Mouse (Mus musculus): Measurements from ENCODE around the gene Vmn1r232. TPM values are rescaled to one million over a fixed set of nuclear protein-coding genes. Genes with fewer than 3 reads are reported as not detected.
A peak's percentile ranks its signal among the peaks of the same experiment; 100 is the strongest.

Vmn1r232 gene
- total RNA-seq (2021) = not detected
- long read RNA-seq, experiment 1 = 0 reads
- long read RNA-seq, experiment 2 = 0 reads

- no peak for DNase-seq (ENCODE audit: low spot score in 2 of 2)
Measured at GRCm38 (mm10) chr17:20919614-20920013, at the start of gene Vmn1r232. Gene Vmn1r232 (minus strand): TSS chr17:20919714.

GRCm38 (mm10) chr17:20966681-20967080 is 47.2 kb upstream of the Vmn1r232 start:
- no peak for DNase-seq (ENCODE audit: low spot score in 2 of 2)
- intact Hi-C loops (cut with DNase I) = no loop called here

More at GRCm38 (mm10) chr17:20919614-20920013, at the start of gene Vmn1r232:
- intact Hi-C loops (cut with DNase I) = no loop called here

GRCm38 (mm10) chr17:20965421-20965820 is 45.9 kb upstream of the Vmn1r232 start:
- intact Hi-C loops (cut with DNase I) = no loop called here
- DNase-seq (ENCODE audit: low spot score in 2 of 2) = no peak

- intact Hi-C loops (cut with DNase I) = loop anchor here (5.0 kb wide), 1 partner anchor 52 kb away; no protein-coding TSS in a partner anchor
- no peak for DNase-seq (ENCODE audit: low spot score in 2 of 2)
Measured at GRCm38 (mm10) chr17:20960386-20960785, 40.9 kb upstream of the Vmn1r232 start.

DNA sequence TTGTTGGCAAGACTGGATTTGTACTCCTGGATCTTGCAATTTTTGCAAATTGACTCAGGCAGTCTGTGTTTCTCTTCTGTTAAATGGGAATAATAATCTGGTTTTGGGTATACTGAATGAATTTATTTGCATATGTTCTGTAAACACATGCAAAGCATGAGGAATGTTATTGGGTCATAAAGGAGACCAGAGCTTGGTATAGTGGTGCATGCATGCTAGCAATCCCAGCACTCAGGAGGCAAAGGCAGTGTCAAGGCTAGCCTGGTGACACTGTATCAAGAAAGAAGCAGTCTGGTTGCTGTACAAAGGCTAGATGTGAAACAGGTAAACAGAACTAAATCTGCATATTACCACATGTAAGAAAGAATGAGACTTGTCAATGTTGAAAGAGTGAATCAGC is 27.1 kb upstream of the Vmn1r232 start:
- intact Hi-C loops (cut with DNase I) = no loop called here
- no peak for DNase-seq (ENCODE audit: low spot score in 2 of 2)

- no peak for DNase-seq (ENCODE audit: low spot score in 2 of 2)
- intact Hi-C loops (cut with DNase I) = no loop called here
Measured at GRCm38 (mm10) chr17:20946026-20946565, 26.6 kb upstream of the Vmn1r232 start.

- intact Hi-C loops (cut with DNase I) = loop anchor here (2.0 kb wide), 1 partner anchor 64 kb away; the partner anchor contains the start of gene Zfp160
Measured at GRCm38 (mm10) chr17:20944985-20945891, 25.7 kb upstream of the Vmn1r232 start, which contains the start of gene Ppp2r1a. Gene Ppp2r1a (plus strand): TSS chr17:20945311.

GRCm38 (mm10) chr17:20944226-20944625 is 24.7 kb upstream of the Vmn1r232 start:
- no peak for DNase-seq (ENCODE audit: low spot score in 2 of 2)
- intact Hi-C loops (cut with DNase I) = loop anchor here (2.0 kb wide), 1 partner anchor 65 kb away; the partner anchor contains the start of gene Zfp160

More at GRCm38 (mm10) chr17:20944985-20945891, 25.7 kb upstream of the Vmn1r232 start, which contains the start of gene Ppp2r1a:
- peak; percentile 99 to 100 for DNase-seq (ENCODE audit: low spot score in 2 of 2)

DNA sequence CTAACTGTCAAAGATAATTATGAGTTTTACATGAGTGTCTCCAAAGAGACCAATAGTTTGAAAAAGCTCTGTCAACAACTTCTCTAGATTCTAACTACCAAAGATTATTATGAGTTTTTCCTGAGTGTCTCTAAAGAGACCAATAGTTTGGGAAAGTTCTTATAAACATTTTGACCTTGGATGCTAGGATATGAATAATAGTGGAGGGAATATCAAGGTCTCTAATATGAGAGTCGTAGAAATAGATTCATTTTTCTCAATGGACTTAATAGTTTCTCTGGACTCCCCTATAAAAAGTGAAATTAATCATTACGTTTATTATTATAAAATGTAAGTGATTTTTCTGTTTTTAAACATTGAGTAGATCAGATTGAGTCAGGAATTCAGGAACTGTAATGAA is 14.5 kb downstream of the Vmn1r232 start, which contains the start of gene Vmn1r231:
Vmn1r231 (minus strand) TSS at position 101 of the 400 bp plus-strand sequence.
- intact Hi-C loops (cut with DNase I) = no loop called here
- no peak for DNase-seq (ENCODE audit: low spot score in 2 of 2)

Other genes starting within 250 kb of the Vmn1r232 start
- gene Vmn1r226, start 236.9 kb downstream of the Vmn1r232 start, total RNA-seq (2021) = not detected
- not detected for gene Vmn1r227, start 189.9 kb downstream of the Vmn1r232 start, total RNA-seq (2021)
- not detected for gene Vmn1r228, start 133.6 kb downstream of the Vmn1r232 start, total RNA-seq (2021)
- gene Vmn1r229, start 108.2 kb downstream of the Vmn1r232 start, total RNA-seq (2021) = under 1 TPM; 0.08 to 0.11 TPM
- gene Vmn1r230, start 79.3 kb downstream of the Vmn1r232 start, total RNA-seq (2021) = not detected
- gene Vmn1r231, start 14.6 kb downstream of the Vmn1r232 start, total RNA-seq (2021) = under 1 TPM in 1 of 2 experiments, not detected in 1; 0.13 TPM
- gene Ppp2r1a, start 25.6 kb upstream of the Vmn1r232 start, total RNA-seq (2021) = 100 to 1,000 TPM; 719 to 758 TPM
- not detected for gene Vmn1r233, start 76.8 kb upstream of the Vmn1r232 start, total RNA-seq (2021)
- 10 to 100 TPM; 19.0 to 21.2 TPM for gene Zfp160, start 89.2 kb upstream of the Vmn1r232 start, total RNA-seq (2021)

All from left cerebral cortex, postnatal 14 days (tissue).